Mouse (Mus musculus) layer of hippocampus, postnatal 10 days (tissue): ENCODE data around the gene Cbs. TPM values are rescaled to one million over a fixed set of nuclear protein-coding genes. Genes with fewer than 3 reads are reported as not detected.

Experiments used
- DNase-seq, 2 experiments: peaks; one replicate each; pipeline ENCODE4 v3.0.0; 2021; ENCODE audit warnings: low spot score in 2 of 2
- long read RNA-seq: library from polyadenylated mRNA; stranded (forward); transcript quantifications from one replicate; pipeline ENCODE4 v2.0.0, GENCODE M21; 2023
- total RNA-seq, 2 experiments: library from RNA; stranded (reverse); gene quantifications; 2 replicates each; pipeline ENCODE4 v1.2.3; 2021

The Cbs gene
- 10 to 100 TPM; 66.4 to 78.1 TPM for total RNA-seq
- long read RNA-seq, full-length matches to known transcripts: 41 of 50 reads
- long read RNA-seq, partial matches to known transcripts: 3 of 50 reads
- long read RNA-seq, other reads (novel, unspliced or antisense): 6 of 50 reads

GRCm38 (mm10) chr17:31636942-31637811, at the start of gene Cbs:
Cbs (minus strand) TSS chr17:31637238.
- DNase-seq: peak; percentile 74 to 83

GRCm38 (mm10) chr17:31686225-31686564, 49.2 kb upstream of the Cbs start:
- DNase-seq: peak; percentile 13 to 25

- peak; percentile 91 to 92 for DNase-seq
These were observed 48.6 kb upstream of the Cbs start for GRCm38 (mm10) chr17:31685514-31686224.

GRCm38 (mm10) chr17:31680450-31680849, 43.4 kb upstream of the Cbs start:
- DNase-seq: no peak

GRCm38 (mm10) chr17:31677507-31677906, 40.5 kb upstream of the Cbs start, which contains the start of gene Cryaa:
Cryaa (plus strand) TSS chr17:31677807.
- no peak for DNase-seq

- no peak for DNase-seq
These were observed 37.4 kb upstream of the Cbs start for GRCm38 (mm10) chr17:31674426-31674825.

DNA sequence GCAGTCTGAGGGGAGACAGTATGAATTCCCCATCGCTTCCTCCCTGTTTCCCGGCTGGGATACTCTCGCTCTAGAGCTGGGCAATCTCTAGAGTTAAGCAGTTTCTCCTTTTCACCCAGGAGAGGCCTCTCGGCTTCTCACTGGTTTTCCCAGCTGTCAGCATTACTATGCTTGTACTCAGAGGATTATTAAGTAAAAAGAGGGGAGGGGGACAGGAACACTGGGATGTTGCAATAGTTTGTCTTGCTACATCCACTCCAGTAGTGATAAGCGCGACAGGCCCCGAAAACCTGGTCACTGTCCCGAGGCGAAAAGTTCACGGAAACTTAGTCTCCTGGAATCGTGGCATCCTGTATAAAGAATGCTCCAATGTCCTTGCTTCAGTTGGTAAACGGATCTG, 35.2 kb upstream of the Cbs start:
- DNase-seq: no peak

GRCm38 (mm10) chr17:31671698-31672097, 34.7 kb upstream of the Cbs start:
- no peak for DNase-seq

- peak in 1 of 2 experiments; percentile 25 for DNase-seq
These were observed 33.1 kb upstream of the Cbs start for GRCm38 (mm10) chr17:31670163-31670562.

DNA sequence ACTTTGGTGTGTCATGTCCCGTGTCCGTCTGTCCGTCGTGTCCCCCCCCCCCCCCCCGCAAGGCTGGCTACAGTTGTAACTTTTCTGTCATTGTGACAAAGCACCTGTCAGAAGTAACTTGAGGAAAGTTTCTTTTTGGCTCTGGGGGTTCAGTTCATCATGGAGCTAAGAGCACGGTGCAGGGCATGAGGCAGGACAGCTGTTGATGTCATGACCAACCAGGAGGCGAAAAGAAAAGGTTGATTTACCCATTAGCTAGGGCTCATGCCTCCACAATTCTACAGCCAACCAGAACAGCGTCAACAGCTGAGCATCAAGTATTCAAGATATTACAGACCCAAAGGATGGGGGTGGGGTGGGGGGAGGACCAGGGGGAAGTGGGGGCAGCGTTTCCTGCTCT, 31.3 kb upstream of the Cbs start:
- no peak for DNase-seq

GRCm38 (mm10) chr17:31664760-31665159, 27.7 kb upstream of the Cbs start:
- peak; percentile 84 for DNase-seq

DNA sequence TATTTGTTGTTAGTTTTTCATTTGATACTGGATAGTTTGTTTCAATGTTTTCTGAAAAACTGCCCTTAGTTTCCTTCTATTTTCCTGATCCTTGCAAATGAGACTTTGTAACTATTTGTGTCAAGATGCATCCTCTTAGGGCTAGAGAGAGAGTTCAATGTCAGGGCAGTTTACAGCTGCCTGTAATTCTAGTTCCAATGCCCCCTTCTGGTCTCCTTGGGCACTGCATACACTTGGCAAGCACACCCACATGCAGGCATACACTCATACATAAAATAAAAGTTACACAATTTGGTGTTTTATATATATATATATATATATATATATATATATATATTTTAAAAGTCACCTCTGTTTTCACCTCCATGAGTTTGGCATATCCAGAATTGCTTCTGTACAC, 25.8 kb upstream of the Cbs start:
- no peak for DNase-seq

DNA sequence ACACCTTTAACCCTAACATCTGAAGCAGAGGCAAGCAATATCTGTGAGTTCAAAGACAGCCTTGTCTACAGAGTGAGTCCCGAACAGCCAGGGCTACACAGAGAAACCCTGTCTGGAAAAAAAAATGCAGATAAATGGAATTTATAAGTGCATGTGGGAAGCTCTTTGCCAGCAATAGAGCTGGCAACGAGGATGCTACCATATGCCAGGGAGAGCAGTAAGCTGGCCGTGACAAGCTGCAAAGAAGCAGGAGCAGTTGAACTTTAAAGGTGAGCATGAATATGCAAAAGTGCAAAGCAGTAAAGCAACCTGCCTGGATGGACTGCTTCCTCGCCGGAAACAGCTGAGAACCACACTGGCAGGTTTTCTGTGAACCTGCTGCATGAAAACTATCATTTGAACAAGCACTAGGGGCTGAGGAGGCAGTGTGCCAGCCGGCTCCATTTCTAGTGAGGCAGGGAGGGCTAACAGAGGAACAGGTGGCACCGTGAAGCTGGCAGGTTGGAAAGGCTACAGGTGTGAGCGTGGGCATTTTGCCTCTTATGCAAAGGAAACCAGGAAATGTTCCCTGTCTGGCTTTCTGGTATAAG, 23.7 kb upstream of the Cbs start:
- DNase-seq: peak; percentile 75 to 80

DNA sequence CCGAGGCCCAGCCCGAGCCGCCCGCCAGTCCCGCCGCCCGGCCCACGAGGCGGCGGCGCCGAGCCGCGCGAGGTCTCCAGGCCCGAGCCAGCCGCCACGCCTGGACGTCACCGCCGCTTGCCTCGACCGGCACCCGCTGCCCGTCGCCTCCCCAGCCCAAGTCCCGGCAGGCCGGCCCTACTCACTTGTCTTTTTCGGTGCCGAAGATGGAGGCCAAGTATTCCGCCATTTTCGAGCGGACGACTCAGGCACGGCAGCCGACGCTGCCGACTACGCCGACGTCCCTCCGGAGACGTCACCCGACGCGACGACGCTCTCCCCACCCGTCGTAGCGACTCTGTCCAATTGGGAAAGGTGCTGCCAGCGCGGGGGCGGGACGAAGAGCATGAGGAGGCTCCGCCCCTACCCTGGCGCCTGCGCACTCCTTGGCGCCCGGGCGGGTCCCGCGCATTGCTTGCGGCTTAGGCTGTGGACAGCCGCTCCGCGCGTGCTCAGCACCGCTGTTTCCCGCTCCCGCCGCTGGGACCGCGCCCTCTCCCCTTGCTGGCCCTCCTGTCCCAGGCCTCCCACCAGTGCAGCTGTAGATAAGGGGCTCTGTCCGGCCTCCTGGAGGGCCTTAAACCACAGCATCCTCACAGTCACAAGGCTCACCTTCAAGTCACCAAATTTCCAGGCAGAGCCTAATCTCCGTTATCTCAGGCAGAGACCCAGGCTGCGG, 21.6 kb upstream of the Cbs start, which contains the start of gene U2af1:
Gene U2af1 (minus strand): TSS at position 425 of the 718 bp plus-strand sequence.
- DNase-seq: peak; percentile 98 to 99

- DNase-seq: no peak
These were observed 21.1 kb upstream of the Cbs start for GRCm38 (mm10) chr17:31658136-31658467.

- no peak for DNase-seq
These were observed 20.3 kb upstream of the Cbs start for GRCm38 (mm10) chr17:31657141-31657983.

DNA sequence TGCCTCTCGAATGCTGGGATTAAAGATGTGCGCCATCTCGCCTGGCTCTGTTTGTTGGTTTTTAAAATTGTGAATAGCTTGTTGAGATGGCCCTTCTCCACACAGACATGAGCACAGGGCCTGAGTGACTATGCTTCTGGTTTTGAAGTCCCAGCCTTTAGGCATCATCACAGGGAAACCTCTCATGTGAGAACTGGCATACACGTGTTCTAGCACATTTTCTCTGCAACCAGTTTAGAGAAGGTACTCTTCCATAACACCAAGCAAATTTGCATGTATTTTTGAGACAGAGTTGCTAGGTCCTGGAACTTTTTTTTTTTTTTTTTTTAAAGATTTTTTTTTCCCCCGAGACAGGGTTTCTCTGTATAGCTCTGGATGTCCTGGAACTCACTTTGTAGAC, 19.6 kb upstream of the Cbs start:
- no peak for DNase-seq

DNA sequence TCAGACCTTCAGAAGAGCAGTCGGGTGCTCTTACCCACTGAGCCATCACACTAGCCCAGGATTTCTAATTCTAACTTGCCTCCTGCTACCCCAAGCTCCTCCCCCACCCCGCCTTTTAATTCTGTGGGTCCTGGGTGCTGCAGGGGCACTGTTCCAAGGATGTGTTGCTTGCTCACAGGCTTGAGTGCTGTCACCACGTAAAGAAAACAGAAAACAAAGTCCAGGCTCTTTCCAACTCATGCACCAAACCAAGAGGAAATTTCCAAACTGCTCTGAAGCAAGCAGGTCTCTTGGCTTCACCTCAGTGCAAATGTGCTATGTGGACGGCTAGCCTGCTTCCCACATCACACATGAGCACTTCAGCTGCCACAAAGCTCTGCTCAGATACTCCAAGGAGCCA, 18.3 kb upstream of the Cbs start:
- DNase-seq: no peak

GRCm38 (mm10) chr17:31653277-31653676, 16.2 kb upstream of the Cbs start:
- no peak for DNase-seq

- no peak for DNase-seq
These were observed 15.1 kb upstream of the Cbs start for GRCm38 (mm10) chr17:31652152-31652551.
